ENCODE assay signal across 16 mouse cellular contexts in genomic region chr2:27304074-27304473, GRCm38 (mm10). TPM values are rescaled to one million over a fixed set of nuclear protein-coding genes. Genes with fewer than 3 reads are reported as not detected.
A peak's percentile ranks its signal among the peaks of the same experiment; 100 is the strongest.
DNase-seq lines count a peak whose midpoint lies in the region; ATAC-seq and TF ChIP-seq lines count a peak whose summit lies in the region.
"Had no signal": no experiment of that assay in that cellular context is flagged by ENCODE, and none has a peak within 500 bp of the region (broad histone marks: within the 10 kb centered on the region; RNA-seq: fewer than 3 reads in every experiment).

No protein-coding gene starts in this region.

- ATAC-seq in kidney, embryonic 15.5 days (replicated peaks; ENCODE audit: low FRiP score): no peak
- ATAC-seq in CD4-positive, CD25-positive, alpha-beta regulatory T cell, adult 4 months: peak; percentile 58
- ATAC-seq: forebrain, embryonic 15.5 days had no signal

- peak overlapping the region; percentile 48; the same call in 1 of the 2 replicates for H3K27ac ChIP-seq in kidney, embryonic 15.5 days
- H3K27ac ChIP-seq in spleen, adult 2 months (ENCODE audit: insufficient read depth, low read length): peak overlapping the region; percentile 44
- H3K27ac ChIP-seq: embryonic facial prominence, embryonic 12.5 days; embryonic facial prominence, embryonic 15.5 days; heart, embryonic 15.5 days had no signal

- TF ChIP-seq CTCF in spleen, adult 2 months (IDR thresholded peaks at IDR 0.05; ENCODE audit: extremely low read depth, insufficient read depth, insufficient read length, insufficient replicate concordance): no peak

- no peak for DNase-seq in kidney, postnatal 36 days
- peak in 1 of 2 experiments; percentile 25 for DNase-seq in spleen, adult 2 months (ENCODE audit: low read depth in 1 of 2, low spot score in 2 of 2)
- DNase-seq in spleen, postnatal 4 days (ENCODE audit: low spot score in 2 of 2): no peak
- no peak for DNase-seq in ovary, postnatal 10 days (ENCODE audit: low spot score)
- DNase-seq: cerebellum, adult 18-20 months; cerebellum, adult 9-10 months; heart, postnatal 36 days had no signal

- no peak overlapping the region for H3K9ac ChIP-seq in kidney, embryonic 15.5 days
- H3K9ac ChIP-seq: embryonic facial prominence, embryonic 12.5 days; embryonic facial prominence, embryonic 15.5 days; forebrain, embryonic 15.5 days; heart, embryonic 12.5 days; heart, embryonic 15.5 days; hindbrain, embryonic 13.5 days had no signal

- no peak overlapping the region for H3K4me3 ChIP-seq in kidney, embryonic 15.5 days (replicated peaks)
- no peak overlapping the region for H3K4me3 ChIP-seq in spleen, adult 2 months (ENCODE audit: extremely low read depth, insufficient read depth, insufficient read length)
- H3K4me3 ChIP-seq: embryonic facial prominence, embryonic 12.5 days; embryonic facial prominence, embryonic 15.5 days; forebrain, embryonic 15.5 days; heart, embryonic 12.5 days; heart, embryonic 15.5 days; hindbrain, embryonic 10.5 days; hindbrain, embryonic 13.5 days had no signal

- H3K4me1 ChIP-seq in kidney, embryonic 15.5 days: peaks cover 34% of the 10 kb centered on the region
- H3K4me1 ChIP-seq in spleen, adult 2 months (ENCODE audit: control insufficient read depth, insufficient read depth, insufficient read length): peaks cover 11% of the 10 kb centered on the region; the same call in 1 of the 2 replicates

- no peak for TF ChIP-seq POLR2A in spleen, adult 2 months (IDR thresholded peaks at IDR 0.05; ENCODE audit: low read depth, low read length)

- no peak overlapping the region for H3K4me2 ChIP-seq in kidney, embryonic 15.5 days
- H3K4me2 ChIP-seq: embryonic facial prominence, embryonic 12.5 days; embryonic facial prominence, embryonic 15.5 days; forebrain, embryonic 15.5 days; heart, embryonic 12.5 days; heart, embryonic 15.5 days; hindbrain, embryonic 13.5 days had no signal

- H3K36me3 ChIP-seq in kidney, embryonic 15.5 days: no peaks in the 10 kb centered on the region
- no peaks in the 10 kb centered on the region; the same call in 1 of the 2 replicates for H3K36me3 ChIP-seq in spleen, adult 2 months (ENCODE audit: control insufficient read depth, insufficient read depth, low read length)
- H3K36me3 ChIP-seq: embryonic facial prominence, embryonic 12.5 days; embryonic facial prominence, embryonic 15.5 days; forebrain, embryonic 15.5 days; heart, embryonic 12.5 days; heart, embryonic 15.5 days had no signal

- no peaks in the 10 kb centered on the region for H3K9me3 ChIP-seq in kidney, embryonic 15.5 days (replicated peaks)
- H3K9me3 ChIP-seq: embryonic facial prominence, embryonic 12.5 days; embryonic facial prominence, embryonic 15.5 days; forebrain, embryonic 15.5 days; heart, embryonic 15.5 days; hindbrain, embryonic 13.5 days had no signal

- no peaks in the 10 kb centered on the region for H3K27me3 ChIP-seq in kidney, embryonic 15.5 days
- no peaks in the 10 kb centered on the region for H3K27me3 ChIP-seq in spleen, adult 2 months (ENCODE audit: control insufficient read depth, insufficient read depth, low read length)
- H3K27me3 ChIP-seq: embryonic facial prominence, embryonic 12.5 days; embryonic facial prominence, embryonic 15.5 days; forebrain, embryonic 15.5 days; heart, embryonic 12.5 days; heart, embryonic 15.5 days; hindbrain, embryonic 13.5 days had no signal

RNA-seq across cellular contexts. Expression of gene Sardh, which starts 55.9 kb away (rescaled TPM):
- polyA plus RNA-seq in kidney, embryonic 15.5 days (2015; fragmentation: Nextera tagmentation; extraction: Ambion mirVana): 38.7 and 46.1 TPM in 2 replicates
- 8.8 and 9.4 TPM in 2 replicates for polyA plus RNA-seq in spleen, adult 2 months (2012; rRNA removed)
- polyA plus RNA-seq in CD4-positive, CD25-positive, alpha-beta regulatory T cell, adult 4 months (2017; shearing (Covaris generic)): 1 to 10 TPM; 4.9 to 9.7 TPM
